Comparison of ENCODE assay signal across 8 mouse cellular contexts in genomic region chr8:70200098-70200681, GRCm38 (mm10). TPM values are rescaled to one million over a fixed set of nuclear protein-coding genes. Genes with fewer than 3 reads are reported as not detected.
DNase-seq lines count a peak whose midpoint lies in the region; ATAC-seq and TF ChIP-seq lines count a peak whose summit lies in the region.
"Had no signal": no experiment of that assay in that cellular context is flagged by ENCODE, and none has a peak within 500 bp of the region (broad histone marks: within the 10 kb centered on the region; RNA-seq: fewer than 3 reads in every experiment).

No protein-coding gene starts in this region.

- no peak for TF ChIP-seq CTCF in thymus, adult 2 months (IDR thresholded peaks at IDR 0.05; ENCODE audit: borderline replicate concordance, control insufficient read depth, extremely low read depth, insufficient read depth, low read length, poor library complexity)

- ATAC-seq in neutrophil, adult 5-6 weeks (ENCODE audit: extremely low read depth, insufficient number of reproducible peaks, low FRiP score, poor library complexity, severe bottlenecking), result 0 out of 2 replicates have a peak, but pooled peaks have one; percentile 18

- no peaks in the 10 kb centered on the region for H3K4me1 ChIP-seq in thymus, adult 2 months (replicated peaks; ENCODE audit: control insufficient read depth, insufficient read depth, low read length)

- H3K27me3 ChIP-seq in thymus, adult 2 months (ENCODE audit: control insufficient read depth, insufficient read depth, low read length), result no peaks in the 10 kb centered on the region

- no peak overlapping the region for H3K27ac ChIP-seq in thymus, adult 2 months (ENCODE audit: control insufficient read depth, insufficient read depth, low read length)

- peak; percentile 24 for DNase-seq in thymus, adult 2 months
- DNase-seq in thymus, postnatal 36 days, result no peak
- peak; percentile 78 for DNase-seq in cerebellum, adult 9-10 months
- peak; percentile 39 for DNase-seq in heart, postnatal 4 days
- peak; percentile 22 to 31 for DNase-seq in layer of hippocampus, postnatal 25 days (ENCODE audit: extremely low spot score in 1 of 2, low spot score in 1 of 2)
- DNase-seq in adrenal gland, postnatal 10 days, result no peak

- H3K36me3 ChIP-seq in thymus, adult 2 months (ENCODE audit: control insufficient read depth, insufficient read depth, low read length), result no peaks in the 10 kb centered on the region

- no peak overlapping the region for H3K4me3 ChIP-seq in thymus, adult 2 months (ENCODE audit: control insufficient read depth, insufficient read depth, low read length)
- H3K4me3 ChIP-seq: myocyte had no signal

- 89% methylated on average over 5 of the region's 5 CpGs for WGBS in thymus, adult 2 months

- TF ChIP-seq POLR2A in thymus, adult 2 months (IDR thresholded peaks at IDR 0.05; ENCODE audit: control insufficient read depth, extremely low read depth, insufficient read depth, low read length, poor library complexity), result no peak

RNA-seq across cellular contexts. Expression of gene Slc25a42, which starts 11.9 kb away (rescaled TPM):
- 59.1 and 66.6 TPM in 2 replicates for polyA plus RNA-seq in thymus, adult 2 months (2012; rRNA removed)
- total RNA-seq in heart, postnatal 4 days (2021), result 10 to 100 TPM; 25.9 to 28.0 TPM
- total RNA-seq in layer of hippocampus, postnatal 25 days (2021), result 10 to 100 TPM; 34.9 to 42.0 TPM
- 3.2 and 5.0 TPM in 2 replicates for total RNA-seq in neutrophil, adult 5-6 weeks (2017)
- 100 to 1,000 TPM; 124 to 184 TPM for total RNA-seq in adrenal gland, postnatal 10 days (2021)

RNA-seq across cellular contexts. Expression of gene Tmem161a, which starts 28.0 kb away (rescaled TPM):
- polyA plus RNA-seq in thymus, adult 2 months (2012; rRNA removed), result 144 and 156 TPM in 2 replicates
- total RNA-seq in heart, postnatal 4 days (2021), result 100 to 1,000 TPM; 100 to 110 TPM
- total RNA-seq in layer of hippocampus, postnatal 25 days (2021), result 10 to 100 TPM; 48.7 to 59.9 TPM
- total RNA-seq in neutrophil, adult 5-6 weeks (2017), result 6.8 and 15.2 TPM in 2 replicates
- 10 to 100 TPM; 43.1 to 47.0 TPM for total RNA-seq in adrenal gland, postnatal 10 days (2021)

RNA-seq across cellular contexts. Expression of gene Sugp2, which starts 33.8 kb away (rescaled TPM):
- 98.2 and 103 TPM in 2 replicates for polyA plus RNA-seq in thymus, adult 2 months (2012; rRNA removed)
- total RNA-seq in heart, postnatal 4 days (2021), result 10 to 100 TPM; 52.2 to 55.4 TPM
- 100 to 1,000 TPM; 107 to 133 TPM for total RNA-seq in layer of hippocampus, postnatal 25 days (2021)
- total RNA-seq in neutrophil, adult 5-6 weeks (2017), result 39.7 and 43.2 TPM in 2 replicates
- total RNA-seq in adrenal gland, postnatal 10 days (2021), result 10 to 100 TPM; 28.9 to 48.5 TPM

RNA-seq across cellular contexts. Expression of gene Armc6, which starts 34.1 kb away (rescaled TPM):
- 24.3 and 25.4 TPM in 2 replicates for polyA plus RNA-seq in thymus, adult 2 months (2012; rRNA removed)
- 10 to 100 TPM; 10.2 to 10.6 TPM for total RNA-seq in heart, postnatal 4 days (2021)
- 10 to 100 TPM; 43.4 to 49.4 TPM for total RNA-seq in layer of hippocampus, postnatal 25 days (2021)
- 5.8 and 6.9 TPM in 2 replicates for total RNA-seq in neutrophil, adult 5-6 weeks (2017)
- total RNA-seq in adrenal gland, postnatal 10 days (2021), result 10 to 100 TPM; 11.2 to 13.2 TPM

Comparison
In these comparisons a context has a peak if more than half of its experiments do, and no peak if none do; other contexts are left out.
1. DNase-seq: peak in thymus, adult 2 months (single experiment), cerebellum, adult 9-10 months (single experiment), heart, postnatal 4 days (single experiment) and layer of hippocampus, postnatal 25 days (2 of 2); none in thymus, postnatal 36 days (0 of 2) and adrenal gland, postnatal 10 days (single experiment).